14 mouse cellular contexts compared by ENCODE assay signal in genomic region chr13:114061234-114061633, GRCm38 (mm10).
"Had no signal": no experiment of that assay in that cellular context is flagged by ENCODE, and none has a peak within 500 bp of the region (broad histone marks: within the 10 kb centered on the region; RNA-seq: fewer than 3 reads in every experiment).

No protein-coding gene starts in this region.

- H3K4me3 ChIP-seq: megakaryocyte, embryonic 14.5 days; midbrain, embryonic 13.5 days; midbrain, embryonic 15.5 days; neural tube, embryonic 12.5 days; stomach, embryonic 15.5 days had no signal

- DNase-seq: lung, adult 18-20 months; lung, embryonic 14.5 days; lung, postnatal 10 days; right cerebral cortex, postnatal 14 days; thymus, adult 18-20 months; thymus, postnatal 14 days; thymus, postnatal 36 days had no signal

- H3K27ac ChIP-seq: macrophage; midbrain, embryonic 13.5 days; midbrain, embryonic 15.5 days; neural tube, embryonic 12.5 days; stomach, embryonic 15.5 days; stomach, postnatal 0 days had no signal

- H3K4me1 ChIP-seq: megakaryocyte, embryonic 14.5 days; midbrain, embryonic 13.5 days; midbrain, embryonic 15.5 days; neural tube, embryonic 12.5 days; stomach, embryonic 15.5 days had no signal

- ATAC-seq: midbrain, embryonic 13.5 days; midbrain, embryonic 15.5 days had no signal
